Mouse (Mus musculus): Measurements from ENCODE around the gene Kansl1l. TPM values are rescaled to one million over a fixed set of nuclear protein-coding genes. Genes with fewer than 3 reads are reported as not detected.

Kansl1l gene
- polyA plus RNA-seq (2014; fragmentation: Nextera tagmentation; extraction: Ambion mirVana), result 7.3 and 9.3 TPM in 2 replicates

GRCm38 (mm10) chr1:66817453-66817839 lies at the start of gene Kansl1l:
Kansl1l (minus strand) TSS chr1:66817562.
- 0% methylated on average over 27 of the region's 56 CpGs for WGBS (ENCODE audit: insufficient replicate concordance)
- peak within 1 kb of the TSS; percentile 62 for H3K4me3 ChIP-seq (ENCODE audit: low read depth, low read length)
- H3K27ac ChIP-seq (ENCODE audit: low read depth, low read length), result peak within 1 kb of the TSS; percentile 97
- H3K4me1 ChIP-seq (ENCODE audit: control insufficient read depth, insufficient read depth, low read length), result peaks cover 8% of the 10 kb centered on the region; the same call in 1 of the 2 replicates
- ATAC-seq (replicated peaks; ENCODE audit: insufficient number of reproducible peaks, low FRiP score, low TSS enrichment), result peak; percentile 90
- H3K36me3 ChIP-seq (ENCODE audit: control insufficient read depth, insufficient read depth, low read length), result no peaks in the 10 kb centered on the region
- H3K9ac ChIP-seq (ENCODE audit: low read depth, low read length), result peak within 1 kb of the TSS; percentile 93
- H3K27me3 ChIP-seq (ENCODE audit: control insufficient read depth, insufficient read depth, low read length), result no peaks in the 10 kb centered on the region
- peak within 1 kb of the TSS; percentile 86 for H3K4me2 ChIP-seq
- no peaks in the 10 kb centered on the region for H3K9me3 ChIP-seq (replicated peaks; ENCODE audit: control insufficient read depth, low read length)

- Histone ChIP-seq H3K4me2 (no peak overlapping the region), H3K9ac (ENCODE audit: low read depth, low read length) (no peak overlapping the region), H3K27ac (ENCODE audit: low read depth, low read length) (0 out of 2 replicates have a peak overlapping the region, but pooled peaks have one; percentile 24), H3K36me3 (ENCODE audit: control insufficient read depth, insufficient read depth, low read length) (no peaks in the 10 kb centered on the region), H3K9me3 (replicated peaks; ENCODE audit: control insufficient read depth, low read length) (no peaks in the 10 kb centered on the region), H3K27me3 (ENCODE audit: control insufficient read depth, insufficient read depth, low read length) (no peaks in the 10 kb centered on the region), H3K4me3 (ENCODE audit: low read depth, low read length) (no peak overlapping the region), H3K4me1 (ENCODE audit: control insufficient read depth, insufficient read depth, low read length) (peaks cover 12% of the 10 kb centered on the region; the same call in 1 of the 2 replicates)
- no peak for ATAC-seq (replicated peaks; ENCODE audit: insufficient number of reproducible peaks, low FRiP score, low TSS enrichment)
- 58% methylated on average over 4 of the region's 4 CpGs for WGBS (ENCODE audit: insufficient replicate concordance)
Measured at GRCm38 (mm10) chr1:66865633-66866032, 48.3 kb upstream of the Kansl1l start.

- no peak for ATAC-seq (replicated peaks; ENCODE audit: insufficient number of reproducible peaks, low FRiP score, low TSS enrichment)
- no peaks in the 10 kb centered on the region for H3K9me3 ChIP-seq (replicated peaks; ENCODE audit: control insufficient read depth, low read length)
- no peaks in the 10 kb centered on the region for H3K36me3 ChIP-seq (ENCODE audit: control insufficient read depth, insufficient read depth, low read length)
- WGBS (ENCODE audit: insufficient replicate concordance), result 15% methylated on average over 9 of the region's 9 CpGs
- no peak overlapping the region for H3K9ac ChIP-seq (ENCODE audit: low read depth, low read length)
- peak overlapping the region; percentile 78 for H3K4me2 ChIP-seq
- H3K27me3 ChIP-seq (ENCODE audit: control insufficient read depth, insufficient read depth, low read length), result no peaks in the 10 kb centered on the region
- H3K27ac ChIP-seq (ENCODE audit: low read depth, low read length), result no peak overlapping the region
- peak overlapping the region; percentile 75 for H3K4me3 ChIP-seq (ENCODE audit: low read depth, low read length)
- H3K4me1 ChIP-seq (ENCODE audit: control insufficient read depth, insufficient read depth, low read length), result peaks cover 12% of the 10 kb centered on the region; the same call in 1 of the 2 replicates
Measured at GRCm38 (mm10) chr1:66863741-66864495, 46.6 kb upstream of the Kansl1l start.

GRCm38 (mm10) chr1:66862712-66863511 lies 45.5 kb upstream of the Kansl1l start, which contains the start of gene Acadl:
Acadl (minus strand) TSS chr1:66863277.
- H3K4me3 ChIP-seq (ENCODE audit: low read depth, low read length), result peak within 1 kb of the TSS; percentile 75
- H3K9ac ChIP-seq (ENCODE audit: low read depth, low read length), result peak within 1 kb of the TSS; percentile 85
- no peaks in the 10 kb centered on the region for H3K27me3 ChIP-seq (ENCODE audit: control insufficient read depth, insufficient read depth, low read length)
- no peaks in the 10 kb centered on the region for H3K36me3 ChIP-seq (ENCODE audit: control insufficient read depth, insufficient read depth, low read length)
- peaks cover 12% of the 10 kb centered on the region; the same call in 1 of the 2 replicates for H3K4me1 ChIP-seq (ENCODE audit: control insufficient read depth, insufficient read depth, low read length)
- ATAC-seq (replicated peaks; ENCODE audit: insufficient number of reproducible peaks, low FRiP score, low TSS enrichment), result peak; percentile 93
- no peaks in the 10 kb centered on the region for H3K9me3 ChIP-seq (replicated peaks; ENCODE audit: control insufficient read depth, low read length)
- peak within 1 kb of the TSS; percentile 78 for H3K4me2 ChIP-seq
- WGBS (ENCODE audit: insufficient replicate concordance), result under 1% methylated on average over 63 of the region's 85 CpGs
- peak within 1 kb of the TSS; percentile 88 for H3K27ac ChIP-seq (ENCODE audit: low read depth, low read length)

GRCm38 (mm10) chr1:66861764-66862672 lies 44.7 kb upstream of the Kansl1l start:
- 38% methylated on average over 14 of the region's 14 CpGs for WGBS (ENCODE audit: insufficient replicate concordance)
- Histone ChIP-seq H3K27ac (ENCODE audit: low read depth, low read length) (no peak overlapping the region; the same call in 1 of the 2 replicates), H3K36me3 (ENCODE audit: control insufficient read depth, insufficient read depth, low read length) (peaks cover 5% of the 10 kb centered on the region)

GRCm38 (mm10) chr1:66847506-66847905 lies 30.1 kb upstream of the Kansl1l start:
- H3K4me2 ChIP-seq, result no peak overlapping the region
- ATAC-seq (replicated peaks; ENCODE audit: insufficient number of reproducible peaks, low FRiP score, low TSS enrichment), result no peak
- no peak overlapping the region for H3K9ac ChIP-seq (ENCODE audit: low read depth, low read length)
- H3K9me3 ChIP-seq (replicated peaks; ENCODE audit: control insufficient read depth, low read length), result peaks cover 5% of the 10 kb centered on the region; the same call in 1 of the 2 replicates
- no peaks in the 10 kb centered on the region for H3K4me1 ChIP-seq (ENCODE audit: control insufficient read depth, insufficient read depth, low read length)
- no peak overlapping the region for H3K27ac ChIP-seq (ENCODE audit: low read depth, low read length)
- H3K4me3 ChIP-seq (ENCODE audit: low read depth, low read length), result no peak overlapping the region
- WGBS (ENCODE audit: insufficient replicate concordance), result 88% methylated on average over 4 of the region's 4 CpGs
- H3K27me3 ChIP-seq (ENCODE audit: control insufficient read depth, insufficient read depth, low read length), result no peaks in the 10 kb centered on the region
- H3K36me3 ChIP-seq (ENCODE audit: control insufficient read depth, insufficient read depth, low read length), result peaks cover 22% of the 10 kb centered on the region

More at GRCm38 (mm10) chr1:66861764-66862672, 44.7 kb upstream of the Kansl1l start:
- ATAC-seq (replicated peaks; ENCODE audit: insufficient number of reproducible peaks, low FRiP score, low TSS enrichment), result no peak
- H3K9ac ChIP-seq (ENCODE audit: low read depth, low read length), result peak overlapping the region; percentile 85
- peak overlapping the region; percentile 75 for H3K4me3 ChIP-seq (ENCODE audit: low read depth, low read length)
- no peaks in the 10 kb centered on the region for H3K9me3 ChIP-seq (replicated peaks; ENCODE audit: control insufficient read depth, low read length)
- H3K27me3 ChIP-seq (ENCODE audit: control insufficient read depth, insufficient read depth, low read length), result no peaks in the 10 kb centered on the region
- peaks cover 12% of the 10 kb centered on the region; the same call in 1 of the 2 replicates for H3K4me1 ChIP-seq (ENCODE audit: control insufficient read depth, insufficient read depth, low read length)
- peak overlapping the region; percentile 78 for H3K4me2 ChIP-seq

- no peaks in the 10 kb centered on the region for H3K4me1 ChIP-seq (ENCODE audit: control insufficient read depth, insufficient read depth, low read length)
- 82% methylated on average over 5 of the region's 5 CpGs for WGBS (ENCODE audit: insufficient replicate concordance)
- peaks cover 5% of the 10 kb centered on the region; the same call in 1 of the 2 replicates for H3K9me3 ChIP-seq (replicated peaks; ENCODE audit: control insufficient read depth, low read length)
Measured at GRCm38 (mm10) chr1:66845690-66846318, 28.4 kb upstream of the Kansl1l start.

More at GRCm38 (mm10) chr1:66845690-66846318, 28.4 kb upstream of the Kansl1l start:
- Histone ChIP-seq H3K36me3 (ENCODE audit: control insufficient read depth, insufficient read depth, low read length) (peaks cover 24% of the 10 kb centered on the region), H3K27ac (ENCODE audit: low read depth, low read length) (no peak overlapping the region), H3K4me2 (no peak overlapping the region), H3K27me3 (ENCODE audit: control insufficient read depth, insufficient read depth, low read length) (no peaks in the 10 kb centered on the region), H3K9ac (ENCODE audit: low read depth, low read length) (no peak overlapping the region), H3K4me3 (ENCODE audit: low read depth, low read length) (no peak overlapping the region)
- no peak for ATAC-seq (replicated peaks; ENCODE audit: insufficient number of reproducible peaks, low FRiP score, low TSS enrichment)

Data from heart, embryonic 11.5 days (tissue).